Mouse (Mus musculus) thymus, adult 2 months (tissue): ENCODE data around the gene Runx3. TPM values are rescaled to one million over a fixed set of nuclear protein-coding genes. Genes with fewer than 3 reads are reported as not detected.

ENCODE experiments used
- DNase-seq: peaks from one replicate; pipeline ENCODE4 v3.0.0; 2021
- H3K27ac ChIP-seq: fragments of 200-500 bp; 2 replicates; pipeline ENCODE4 v1.5.1; 2012; ENCODE audit warnings: low read length, control low read depth; ENCODE audit not compliant: control insufficient read depth, insufficient read depth
- H3K27me3 ChIP-seq: fragments of 200-500 bp; 2 replicates; pipeline ENCODE4 v1.6.1; 2012; ENCODE audit warnings: mild to moderate bottlenecking, low read length, moderate library complexity, mixed read lengths; ENCODE audit not compliant: control insufficient read depth, insufficient read depth
- H3K36me3 ChIP-seq: fragments of 200-500 bp; 2 replicates; pipeline ENCODE4 v1.6.1; 2012; ENCODE audit warnings: mild to moderate bottlenecking, low read length, moderate library complexity; ENCODE audit not compliant: control insufficient read depth, insufficient read depth
- H3K4me1 ChIP-seq: fragments of 200-500 bp; replicated peaks from 2 replicates; pipeline ENCODE4 v1.6.1; 2012; ENCODE audit warnings: low read length; ENCODE audit not compliant: control insufficient read depth, insufficient read depth
- H3K4me3 ChIP-seq: fragments of 200-500 bp; 2 replicates; pipeline ENCODE4 v1.5.1; 2012; ENCODE audit warnings: mild to moderate bottlenecking, low read length, control low read depth, moderate library complexity; ENCODE audit not compliant: control insufficient read depth, insufficient read depth
- CTCF ChIP-seq: fragments of 200-500 bp; IDR thresholded peaks from 2 replicates; pipeline ENCODE4 v1.5.1; 2012; ENCODE audit warnings: mild to moderate bottlenecking, control low read depth, low read length, moderate library complexity, borderline replicate concordance; ENCODE audit not compliant: control insufficient read depth, poor library complexity, insufficient read depth; ENCODE audit errors: extremely low read depth
- POLR2A ChIP-seq: fragments of 200-500 bp; IDR thresholded peaks from 2 replicates; pipeline ENCODE4 v1.6.1; 2012; ENCODE audit warnings: mild to moderate bottlenecking, low read length, control low read depth, moderate library complexity; ENCODE audit not compliant: control insufficient read depth, poor library complexity, insufficient read depth; ENCODE audit errors: extremely low read depth
- WGBS: fragments of 180-500 bp; shearing (Covaris S2); methylation state at CpG from one replicate; pipeline ENCODE4 v1.1.7; 2018; 5-methylcytosine and 5-hydroxymethylcytosine counted together
- polyA plus RNA-seq: library from polyadenylated mRNA; depleted of rRNA; stranded (reverse); fragments of >200 nt; gene quantifications from 2 replicates; pipeline ENCODE4 v1.2.3, GENCODE M21; 2012

The Runx3 gene
- polyA plus RNA-seq, 1 experiment: 24.6 TPM

- Histone ChIP-seq H3K27ac (no peak overlapping the region), H3K27me3 (no peaks in the 10 kb centered on the region), H3K4me1 (peaks cover 55% of the 10 kb centered on the region), H3K36me3 (no peaks in the 10 kb centered on the region), H3K4me3 (no peak overlapping the region)
- 66% methylated on average over 6 of the region's 6 CpGs for WGBS
- DNase-seq: peak; percentile 56
- TF ChIP-seq POLR2A (no peak), CTCF (no peak)
These were observed 36.9 kb downstream of the Runx3 start for GRCm38 (mm10) chr4:135157329-135157728.

- peaks cover 42% of the 10 kb centered on the region for H3K4me1 ChIP-seq
- H3K27ac ChIP-seq: no peak overlapping the region
- no peaks in the 10 kb centered on the region for H3K27me3 ChIP-seq
- no peaks in the 10 kb centered on the region for H3K36me3 ChIP-seq
- 67% methylated on average over 9 of the region's 9 CpGs for WGBS
- no peak overlapping the region for H3K4me3 ChIP-seq
- TF ChIP-seq CTCF: no peak
- DNase-seq: no peak
These were observed 38.4 kb downstream of the Runx3 start for GRCm38 (mm10) chr4:135158724-135159409.

GRCm38 (mm10) chr4:135159663-135160062 lies 39.2 kb downstream of the Runx3 start:
- TF ChIP-seq POLR2A (no peak), CTCF (no peak)
- Histone ChIP-seq H3K4me3 (no peak overlapping the region), H3K4me1 (peaks cover 39% of the 10 kb centered on the region), H3K27ac (no peak overlapping the region), H3K27me3 (no peaks in the 10 kb centered on the region), H3K36me3 (no peaks in the 10 kb centered on the region)
- WGBS: 64% methylated on average over 2 of the region's 2 CpGs
- no peak for DNase-seq

- H3K4me3 ChIP-seq: no peak overlapping the region
- no peak for DNase-seq
- no peaks in the 10 kb centered on the region for H3K36me3 ChIP-seq
- no peaks in the 10 kb centered on the region for H3K27me3 ChIP-seq
- peaks cover 36% of the 10 kb centered on the region for H3K4me1 ChIP-seq
- TF ChIP-seq CTCF (no peak), POLR2A (no peak)
- WGBS: 80% methylated on average over 3 of the region's 3 CpGs
- no peak overlapping the region for H3K27ac ChIP-seq
These were observed 39.7 kb downstream of the Runx3 start for GRCm38 (mm10) chr4:135160168-135160567.

- TF ChIP-seq POLR2A (no peak), CTCF (no peak)
- no peak for DNase-seq
- Histone ChIP-seq H3K36me3 (no peaks in the 10 kb centered on the region), H3K27me3 (no peaks in the 10 kb centered on the region), H3K4me3 (no peak overlapping the region), H3K27ac (no peak overlapping the region), H3K4me1 (peaks cover 38% of the 10 kb centered on the region)
- 95% methylated on average over 11 of the region's 11 CpGs for WGBS
These were observed 41.0 kb downstream of the Runx3 start for GRCm38 (mm10) chr4:135161441-135161840.

- H3K27ac ChIP-seq: no peak overlapping the region
- peaks cover 18% of the 10 kb centered on the region; the same call in 1 of the 2 replicates for H3K4me1 ChIP-seq
- peak; percentile 49 for DNase-seq
- no peaks in the 10 kb centered on the region for H3K27me3 ChIP-seq
- H3K4me3 ChIP-seq: no peak overlapping the region
- 74% methylated on average over 6 of the region's 6 CpGs for WGBS
- H3K36me3 ChIP-seq: no peaks in the 10 kb centered on the region
- TF ChIP-seq CTCF (no peak), POLR2A (no peak)
These were observed 45.3 kb downstream of the Runx3 start for GRCm38 (mm10) chr4:135165761-135166160.

GRCm38 (mm10) chr4:135166413-135167225 lies 46.2 kb downstream of the Runx3 start:
- WGBS: 91% methylated on average over 23 of the region's 23 CpGs
- Histone ChIP-seq H3K27me3 (no peaks in the 10 kb centered on the region), H3K36me3 (no peaks in the 10 kb centered on the region), H3K4me3 (no peak overlapping the region), H3K4me1 (peaks cover 18% of the 10 kb centered on the region; the same call in 1 of the 2 replicates), H3K27ac (no peak overlapping the region)
- no peak for DNase-seq
- no peak for TF ChIP-seq CTCF
- no peak for TF ChIP-seq POLR2A
